Mouse (Mus musculus): ENCODE data around the gene Zfp954. TPM values are rescaled to one million over a fixed set of nuclear protein-coding genes. Genes with fewer than 3 reads are reported as not detected.
A peak's percentile ranks its signal among the peaks of the same experiment; 100 is the strongest.

Zfp954 gene
- 9.0 and 10.3 TPM in 2 replicates for total RNA-seq (2012; rRNA removed)

GRCm38 (mm10) chr7:7120921-7121601 is at the start of gene Zfp954:
Gene Zfp954, minus strand, starts transcription at chr7:7121488.
- H3K9ac ChIP-seq (ENCODE audit: insufficient read depth, low read depth, low read length, poor library complexity, severe bottlenecking), result peak within 1 kb of the TSS; percentile 61
- in situ Hi-C loops (cut with MboI; ENCODE audit: low sequenced_read_pairs in 2 of 2, unreplicated experiment in 2 of 2), result loop anchor here in 1 of 2 experiments (25.0 kb wide), 1 partner anchor 91 kb away; the partner anchor contains the start of gene Zfp772
- H3K27ac ChIP-seq (ENCODE audit: insufficient read depth, low read depth, low read length, poor library complexity, severe bottlenecking), result no peak within 1 kb of the TSS
- no peaks in the 10 kb centered on the region for H3K9me3 ChIP-seq (ENCODE audit: control insufficient read depth, insufficient read depth, low read depth, low read length)
- TF ChIP-seq HCFC1 (IDR thresholded peaks at IDR 0.05; ENCODE audit: borderline replicate concordance, insufficient read depth, low read length), result peak; percentile 91
- no peak for TF ChIP-seq ZNF384 (IDR thresholded peaks at IDR 0.05; ENCODE audit: low read depth, low read length)
- peaks cover 3% of the 10 kb centered on the region; the same call in 1 of the 2 replicates for H3K36me3 ChIP-seq (ENCODE audit: control insufficient read depth, insufficient read depth, low read length, poor library complexity, severe bottlenecking)
- peak within 1 kb of the TSS; percentile 73 to 75 for H3K4me3 ChIP-seq (ENCODE audit: insufficient read depth in 1 of 2, low read depth in 1 of 2, low read length in 2 of 2, poor library complexity in 1 of 2, severe bottlenecking in 1 of 2)
- DNase-seq (ENCODE audit: low read depth, low spot score), result peak; percentile 76
- peaks cover 0 to 2% of the 10 kb centered on the region in 2 experiments; a peak in 1 of 4 replicates for H3K4me1 ChIP-seq (ENCODE audit: control insufficient read depth in 2 of 2, insufficient read depth in 2 of 2, low read length in 2 of 2, poor library complexity in 1 of 2)

DNA sequence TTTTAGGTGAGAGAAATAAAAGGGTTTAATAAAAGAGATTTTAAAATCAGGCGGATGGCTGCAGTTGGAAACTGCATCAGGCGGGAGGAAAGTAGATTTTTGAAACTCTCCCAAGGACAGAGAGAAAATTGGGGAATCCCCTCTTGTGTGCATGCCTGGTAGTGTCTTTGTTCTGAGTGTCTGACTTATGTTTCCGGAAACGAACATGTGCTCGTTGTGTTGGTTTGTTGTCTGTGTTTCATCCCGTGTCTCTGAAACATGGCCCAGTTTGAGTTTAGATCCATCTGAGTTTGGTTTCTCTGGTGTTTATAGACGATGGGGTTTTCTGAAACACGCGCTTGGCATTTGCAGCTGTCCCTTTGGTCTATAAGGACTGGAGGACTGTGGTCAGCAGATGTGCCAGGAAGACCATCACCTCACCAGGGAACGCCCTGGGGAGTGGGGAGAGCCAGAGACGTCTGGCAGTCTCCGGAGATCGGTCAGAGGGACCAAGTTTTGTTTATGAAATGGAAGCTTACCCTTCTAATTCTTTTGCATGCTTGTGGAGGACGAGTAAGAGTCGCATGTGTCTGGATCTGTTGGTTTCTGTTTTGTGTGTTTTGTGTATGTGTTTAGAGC is 24.8 kb upstream of the Zfp954 start:
- no peak overlapping the region for H3K27ac ChIP-seq (ENCODE audit: insufficient read depth, low read depth, low read length, poor library complexity, severe bottlenecking)
- H3K4me1 ChIP-seq (ENCODE audit: control insufficient read depth in 2 of 2, insufficient read depth in 2 of 2, low read length in 2 of 2, poor library complexity in 1 of 2), result 0 out of 4 replicates have a peak, but pooled peaks cover 0 to 3% of the 10 kb centered on the region in 2 experiments
- no peak overlapping the region for H3K9ac ChIP-seq (ENCODE audit: insufficient read depth, low read depth, low read length, poor library complexity, severe bottlenecking)
- H3K36me3 ChIP-seq (ENCODE audit: control insufficient read depth, insufficient read depth, low read length, poor library complexity, severe bottlenecking), result no peaks in the 10 kb centered on the region
- in situ Hi-C loops (cut with MboI; ENCODE audit: low sequenced_read_pairs in 2 of 2, unreplicated experiment in 2 of 2), result no loop called here
- no peak for DNase-seq (ENCODE audit: low read depth, low spot score)
- H3K4me3 ChIP-seq (ENCODE audit: insufficient read depth in 1 of 2, low read depth in 1 of 2, low read length in 2 of 2, poor library complexity in 1 of 2, severe bottlenecking in 1 of 2), result no peak overlapping the region
- no peaks in the 10 kb centered on the region for H3K9me3 ChIP-seq (ENCODE audit: control insufficient read depth, insufficient read depth, low read depth, low read length)
- no peak for TF ChIP-seq HCFC1 (IDR thresholded peaks at IDR 0.05; ENCODE audit: borderline replicate concordance, insufficient read depth, low read length)
- TF ChIP-seq ZNF384 (IDR thresholded peaks at IDR 0.05; ENCODE audit: low read depth, low read length), result no peak
- no peak for TF ChIP-seq ZC3H11A (IDR thresholded peaks at IDR 0.05; ENCODE audit: borderline replicate concordance, low read depth, low read length)
- TF ChIP-seq CHD2 (IDR thresholded peaks at IDR 0.05; ENCODE audit: low read depth, low read length), result no peak
- no peak for TF ChIP-seq MAFK (IDR thresholded peaks at IDR 0.05; ENCODE audit: insufficient read depth, low read depth, low read length)

GRCm38 (mm10) chr7:7144215-7144614 is 22.9 kb upstream of the Zfp954 start:
- Histone ChIP-seq H3K9me3 (ENCODE audit: control insufficient read depth, insufficient read depth, low read depth, low read length) (no peaks in the 10 kb centered on the region), H3K4me3 (ENCODE audit: insufficient read depth in 1 of 2, low read depth in 1 of 2, low read length in 2 of 2, poor library complexity in 1 of 2, severe bottlenecking in 1 of 2) (no peak overlapping the region), H3K36me3 (ENCODE audit: control insufficient read depth, insufficient read depth, low read length, poor library complexity, severe bottlenecking) (no peaks in the 10 kb centered on the region), H3K9ac (ENCODE audit: insufficient read depth, low read depth, low read length, poor library complexity, severe bottlenecking) (no peak overlapping the region), H3K27ac (ENCODE audit: insufficient read depth, low read depth, low read length, poor library complexity, severe bottlenecking) (no peak overlapping the region), H3K4me1 (ENCODE audit: control insufficient read depth in 2 of 2, insufficient read depth in 2 of 2, low read length in 2 of 2, poor library complexity in 1 of 2) (0 out of 4 replicates have a peak, but pooled peaks cover 0 to 3% of the 10 kb centered on the region in 2 experiments)
- TF ChIP-seq ZC3H11A (IDR thresholded peaks at IDR 0.05; ENCODE audit: borderline replicate concordance, low read depth, low read length) (no peak), CHD2 (IDR thresholded peaks at IDR 0.05; ENCODE audit: low read depth, low read length) (no peak), ZNF384 (IDR thresholded peaks at IDR 0.05; ENCODE audit: low read depth, low read length) (no peak), HCFC1 (IDR thresholded peaks at IDR 0.05; ENCODE audit: borderline replicate concordance, insufficient read depth, low read length) (no peak), MAFK (IDR thresholded peaks at IDR 0.05; ENCODE audit: insufficient read depth, low read depth, low read length) (no peak)
- in situ Hi-C loops (cut with MboI; ENCODE audit: low sequenced_read_pairs in 2 of 2, unreplicated experiment in 2 of 2), result no loop called here
- DNase-seq (ENCODE audit: low read depth, low spot score), result no peak

GRCm38 (mm10) chr7:7136379-7136866 is 15.1 kb upstream of the Zfp954 start, which contains the start of gene Zfp773:
Gene Zfp773, minus strand, starts transcription at chr7:7136755.
- Histone ChIP-seq H3K9me3 (ENCODE audit: control insufficient read depth, insufficient read depth, low read depth, low read length) (no peaks in the 10 kb centered on the region), H3K27ac (ENCODE audit: insufficient read depth, low read depth, low read length, poor library complexity, severe bottlenecking) (no peak within 1 kb of the TSS), H3K9ac (ENCODE audit: insufficient read depth, low read depth, low read length, poor library complexity, severe bottlenecking) (peak within 1 kb of the TSS; percentile 54; the same call in 1 of the 2 replicates), H3K4me1 (ENCODE audit: control insufficient read depth in 2 of 2, insufficient read depth in 2 of 2, low read length in 2 of 2, poor library complexity in 1 of 2) (peaks cover 0 to 1% of the 10 kb centered on the region in 2 experiments; a peak in 2 of 4 replicates), H3K36me3 (ENCODE audit: control insufficient read depth, insufficient read depth, low read length, poor library complexity, severe bottlenecking) (no peaks in the 10 kb centered on the region), H3K4me3 (ENCODE audit: insufficient read depth in 1 of 2, low read depth in 1 of 2, low read length in 2 of 2, poor library complexity in 1 of 2, severe bottlenecking in 1 of 2) (peak within 1 kb of the TSS; percentile 55 to 69)
- TF ChIP-seq CHD2 (IDR thresholded peaks at IDR 0.05; ENCODE audit: low read depth, low read length) (no peak), ZC3H11A (IDR thresholded peaks at IDR 0.05; ENCODE audit: borderline replicate concordance, low read depth, low read length) (no peak), MAFK (IDR thresholded peaks at IDR 0.05; ENCODE audit: insufficient read depth, low read depth, low read length) (no peak), HCFC1 (IDR thresholded peaks at IDR 0.05; ENCODE audit: borderline replicate concordance, insufficient read depth, low read length) (peak; percentile 88), ZNF384 (IDR thresholded peaks at IDR 0.05; ENCODE audit: low read depth, low read length) (no peak)
- in situ Hi-C loops (cut with MboI; ENCODE audit: low sequenced_read_pairs in 2 of 2, unreplicated experiment in 2 of 2), result no loop called here
- peak; percentile 42 for DNase-seq (ENCODE audit: low read depth, low spot score)
